Mouse (Mus musculus) ES-Bruce4 (cell line): Measurements from ENCODE around the gene Clip1. TPM values are rescaled to one million over a fixed set of nuclear protein-coding genes. Genes with fewer than 3 reads are reported as not detected.

ENCODE experiments used
- H3K27ac ChIP-seq: 2 replicates; pipeline ENCODE4 v1.5.1; 2012; ENCODE audit warnings: low read length, inconsistent platforms; ENCODE audit not compliant: insufficient read depth
- H3K27me3 ChIP-seq: 2 replicates; pipeline ENCODE4 v1.6.1; 2012; ENCODE audit warnings: mild to moderate bottlenecking, low read length, inconsistent platforms; ENCODE audit not compliant: control insufficient read depth, poor library complexity, insufficient read depth, severe bottlenecking
- H3K36me3 ChIP-seq: 2 replicates; pipeline ENCODE4 v1.6.1; 2012; ENCODE audit warnings: inconsistent platforms, mild to moderate bottlenecking, low read length, moderate library complexity; ENCODE audit not compliant: control insufficient read depth, poor library complexity, insufficient read depth, severe bottlenecking
- H3K4me1 ChIP-seq: one replicate; pipeline ENCODE4 v1.8.1; 2011; ENCODE audit warnings: low read length; ENCODE audit not compliant: control insufficient read depth, insufficient read depth
- H3K4me3 ChIP-seq: 2 replicates; pipeline ENCODE4 v1.5.1; 2011; ENCODE audit warnings: low read depth, mild to moderate bottlenecking, low read length
- H3K9ac ChIP-seq: 2 replicates; pipeline ENCODE4 v1.6.1; 2012; ENCODE audit warnings: low read depth, mild to moderate bottlenecking, inconsistent platforms; ENCODE audit not compliant: poor library complexity, severe bottlenecking
- H3K9me3 ChIP-seq: replicated peaks from 2 replicates; pipeline ENCODE4 v1.6.1; 2012; ENCODE audit warnings: mild to moderate bottlenecking, low read length, inconsistent platforms; ENCODE audit not compliant: control insufficient read depth, poor library complexity, insufficient read depth, severe bottlenecking
- CTCF ChIP-seq: IDR thresholded peaks from one replicate; pipeline ENCODE4 v1.8.1; 2011; ENCODE audit warnings: low read depth, low read length
- EP300 ChIP-seq: IDR thresholded peaks from 2 replicates; pipeline ENCODE4 v1.6.1; 2011; ENCODE audit warnings: low read depth, low read length; ENCODE audit not compliant: insufficient read depth
- POLR2A ChIP-seq: IDR thresholded peaks from one replicate; pipeline ENCODE4 v1.8.1; 2011; ENCODE audit warnings: low read length; ENCODE audit not compliant: insufficient read depth
- polyA plus RNA-seq: library from polyadenylated mRNA; stranded (reverse); fragments of >200 nt; gene quantifications from 2 replicates; pipeline ENCODE4 v1.2.4, GENCODE M21; 2011; ENCODE audit warnings: low read depth; ENCODE audit not compliant: missing spikeins, insufficient read depth, insufficient read length

The Clip1 gene
- polyA plus RNA-seq, 1 experiment: 42.2 TPM

DNA sequence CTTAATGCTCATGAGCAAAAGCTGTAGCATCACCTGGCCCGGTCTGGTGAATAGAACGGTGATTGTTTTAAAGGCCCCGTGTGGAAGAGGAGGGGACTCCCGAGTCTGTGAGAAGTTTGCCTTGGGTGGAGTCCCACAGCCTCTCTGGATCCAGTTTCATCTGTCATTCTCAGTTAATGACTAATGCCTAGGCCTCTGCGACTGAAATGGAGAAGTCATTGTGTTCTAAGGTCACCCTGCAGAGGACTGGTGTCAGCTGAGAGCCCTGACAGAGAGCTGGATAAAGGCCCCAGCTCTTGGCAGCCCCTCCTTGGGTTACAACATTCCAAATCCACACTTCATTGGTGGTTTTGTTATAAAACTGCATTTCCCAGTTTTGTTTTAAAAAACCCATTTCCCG is 10.1 kb upstream of the Clip1 start:
- Histone ChIP-seq H3K27me3 (no peaks in the 10 kb centered on the region), H3K27ac (no peak overlapping the region), H3K9me3 (no peaks in the 10 kb centered on the region), H3K4me1 (no peaks in the 10 kb centered on the region), H3K9ac (no peak overlapping the region), H3K4me3 (no peak overlapping the region), H3K36me3 (peaks cover 4% of the 10 kb centered on the region)
- TF ChIP-seq POLR2A (no peak), EP300 (no peak), CTCF (no peak)

DNA sequence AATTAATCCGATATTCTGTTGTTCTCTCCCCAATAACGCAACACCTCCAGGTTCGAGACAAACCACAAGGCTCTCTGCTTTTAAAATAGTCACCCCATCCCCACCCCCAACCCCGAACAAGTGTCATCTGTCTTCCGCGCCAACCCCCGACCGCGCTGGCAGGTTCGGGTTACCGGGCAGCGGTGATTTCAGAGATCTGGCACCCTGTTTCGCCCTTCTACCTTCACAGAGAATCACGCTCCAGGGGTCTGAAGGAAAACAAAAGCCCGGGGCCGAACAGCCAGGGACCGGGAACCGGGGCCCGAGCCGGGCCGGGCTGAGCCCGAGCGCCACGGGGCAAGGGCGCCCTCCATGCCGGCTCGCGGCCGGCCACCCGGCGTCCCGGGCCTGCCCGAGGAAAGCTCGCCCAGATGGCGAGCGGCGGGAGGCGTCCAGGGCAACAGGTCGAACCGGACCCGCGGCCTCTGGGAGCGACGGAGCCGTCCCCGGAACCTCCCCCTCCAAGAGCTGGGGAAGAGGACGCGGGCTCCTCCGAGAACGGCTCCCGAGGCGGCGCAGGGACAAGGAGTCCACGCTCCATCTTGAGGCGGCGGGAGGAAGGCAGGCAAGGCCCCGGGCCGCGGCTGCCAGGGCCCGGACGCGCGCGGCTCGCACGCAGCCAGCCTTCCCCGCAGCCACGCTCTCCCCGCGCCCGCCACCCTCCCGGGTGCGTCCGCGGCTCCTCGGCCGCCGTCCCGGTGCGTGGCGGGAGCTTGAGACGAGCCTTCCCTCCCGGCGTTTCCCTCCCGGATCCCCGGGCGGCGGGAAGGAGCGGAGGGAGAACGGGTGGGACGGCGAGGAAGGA is 819 bp downstream of the Clip1 start:
- no peak overlapping the region for H3K27ac ChIP-seq
- no peaks in the 10 kb centered on the region for H3K36me3 ChIP-seq
- peak overlapping the region; percentile 98 for H3K9ac ChIP-seq
- H3K4me3 ChIP-seq: peak overlapping the region; percentile 83
- H3K9me3 ChIP-seq: no peaks in the 10 kb centered on the region
- no peaks in the 10 kb centered on the region for H3K4me1 ChIP-seq
- TF ChIP-seq EP300 (no peak), POLR2A (no peak), CTCF (no peak)
- no peaks in the 10 kb centered on the region; the same call in 1 of the 2 replicates for H3K27me3 ChIP-seq

DNA sequence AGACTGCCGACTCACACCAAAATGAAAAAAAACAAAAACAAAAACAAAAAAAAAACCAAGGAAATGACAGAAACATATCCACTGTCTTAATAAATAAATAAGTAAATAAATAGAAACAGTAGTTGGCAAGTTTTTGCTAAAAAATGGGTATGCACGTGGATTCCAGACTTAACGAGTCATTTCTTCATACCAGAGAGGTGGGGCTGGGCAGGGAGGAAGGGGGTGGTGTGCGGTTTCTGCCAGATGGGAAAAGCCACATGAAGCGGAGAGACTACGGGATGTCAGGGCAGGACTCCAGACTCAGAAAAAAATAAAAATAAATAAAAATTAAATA is 1.4 kb downstream of the Clip1 start:
- Histone ChIP-seq H3K9ac (peak overlapping the region; percentile 98), H3K27ac (no peak overlapping the region), H3K27me3 (no peaks in the 10 kb centered on the region; the same call in 1 of the 2 replicates), H3K4me1 (no peaks in the 10 kb centered on the region), H3K36me3 (no peaks in the 10 kb centered on the region), H3K4me3 (no peak overlapping the region), H3K9me3 (no peaks in the 10 kb centered on the region)
- no peak for TF ChIP-seq POLR2A
- no peak for TF ChIP-seq EP300
- TF ChIP-seq CTCF: no peak

DNA sequence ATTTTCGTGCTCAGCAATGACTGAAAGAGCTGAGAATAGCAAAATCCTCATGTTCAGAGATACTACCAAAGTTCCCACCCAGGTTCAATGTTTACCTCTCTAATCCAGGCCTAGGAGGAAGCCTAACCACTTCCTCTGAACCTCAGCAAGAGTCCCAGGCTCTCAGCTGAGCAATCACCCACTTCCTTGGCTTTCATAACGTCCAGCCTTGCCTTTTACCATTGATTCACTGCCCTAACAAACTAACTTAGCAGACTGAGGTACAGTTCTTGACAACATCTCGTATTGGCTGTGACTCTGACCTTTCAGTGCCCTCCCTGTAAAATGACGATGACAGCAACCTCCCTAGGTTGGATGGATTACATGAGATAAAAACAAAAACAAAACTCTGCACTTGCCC is 2.0 kb downstream of the Clip1 start:
- Histone ChIP-seq H3K4me1 (no peaks in the 10 kb centered on the region), H3K9me3 (no peaks in the 10 kb centered on the region), H3K36me3 (no peaks in the 10 kb centered on the region), H3K4me3 (no peak overlapping the region), H3K27ac (no peak overlapping the region), H3K9ac (0 out of 2 replicates have a peak overlapping the region, but pooled peaks have one; percentile 98), H3K27me3 (no peaks in the 10 kb centered on the region; the same call in 1 of the 2 replicates)
- TF ChIP-seq POLR2A (no peak), EP300 (no peak), CTCF (no peak)

DNA sequence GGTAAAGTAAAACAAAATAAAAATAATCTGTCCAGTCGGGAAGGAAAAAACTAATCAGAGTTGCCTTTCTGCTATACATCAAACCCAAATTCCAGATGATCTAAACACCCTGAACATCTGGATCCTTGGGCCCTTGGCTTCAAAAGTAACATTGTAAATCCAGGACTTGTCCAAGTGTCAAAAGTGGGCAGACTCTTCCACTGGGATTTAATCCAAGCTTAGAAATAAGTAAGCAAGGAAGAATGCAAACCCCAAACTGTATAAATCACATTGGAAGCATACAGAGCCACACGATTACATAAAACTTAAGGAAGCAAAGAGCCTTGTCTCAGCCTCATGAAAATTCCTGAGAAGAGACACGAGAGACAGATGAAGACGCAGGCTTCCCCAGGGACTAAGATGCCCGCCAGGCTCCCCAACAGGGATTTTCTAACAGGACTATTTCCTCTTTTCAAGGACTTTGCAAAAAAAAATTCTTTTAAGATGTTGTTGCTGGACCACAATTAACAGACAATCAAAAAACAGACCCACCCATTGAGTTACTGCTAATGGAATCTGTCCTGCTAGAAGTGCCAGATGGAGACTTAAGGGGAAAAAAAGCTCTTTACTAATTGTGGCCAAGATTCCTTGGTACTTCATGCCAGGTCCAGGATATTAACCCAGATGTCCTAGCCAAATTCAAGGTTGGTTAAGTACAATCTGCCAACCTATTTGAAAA is 4.7 kb downstream of the Clip1 start:
- TF ChIP-seq EP300 (no peak), POLR2A (no peak), CTCF (no peak)
- H3K4me1 ChIP-seq: no peaks in the 10 kb centered on the region
- H3K27ac ChIP-seq: no peak overlapping the region

DNA sequence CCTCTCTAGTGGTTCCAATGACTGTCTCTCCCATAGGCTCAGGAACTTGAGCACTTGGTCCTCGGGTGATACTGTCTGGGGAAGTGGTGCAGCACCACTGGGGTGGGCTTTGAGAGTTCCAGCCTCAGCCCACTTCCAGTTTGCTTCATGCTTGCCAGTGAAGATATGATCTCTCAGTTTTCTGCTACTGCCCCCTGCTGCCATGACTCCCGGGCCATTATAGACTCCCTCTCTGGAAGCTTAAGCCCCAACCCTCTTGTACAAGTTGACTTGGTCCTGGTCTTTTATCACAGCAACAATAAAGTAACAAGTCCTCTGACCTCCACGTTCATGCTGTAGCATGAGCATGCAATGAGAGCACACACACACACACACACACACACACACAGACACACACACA is 5.3 kb downstream of the Clip1 start:
- no peaks in the 10 kb centered on the region for H3K9me3 ChIP-seq
- no peaks in the 10 kb centered on the region for H3K27me3 ChIP-seq
- no peaks in the 10 kb centered on the region for H3K4me1 ChIP-seq
- no peak overlapping the region for H3K4me3 ChIP-seq
- no peak overlapping the region for H3K9ac ChIP-seq
- no peaks in the 10 kb centered on the region for H3K36me3 ChIP-seq
- no peak overlapping the region for H3K27ac ChIP-seq
- no peak for TF ChIP-seq CTCF
- no peak for TF ChIP-seq POLR2A
- TF ChIP-seq EP300: no peak

More for the DNA sequence above, 4.7 kb downstream of the Clip1 start:
- no peak overlapping the region for H3K9ac ChIP-seq
- no peaks in the 10 kb centered on the region for H3K36me3 ChIP-seq
- no peaks in the 10 kb centered on the region for H3K9me3 ChIP-seq
- H3K27me3 ChIP-seq: no peaks in the 10 kb centered on the region
- no peak overlapping the region for H3K4me3 ChIP-seq
